Mouse (Mus musculus) bone marrow macrophage, adult 2 months (primary cell): ENCODE measurements around the gene Wdr82.

ENCODE experiments used
- CTCF ChIP-seq: IDR thresholded peaks from 2 replicates; pipeline ENCODE4 v1.5.1; 2012; ENCODE audit warnings: low read depth, mild to moderate bottlenecking, low read length, moderate library complexity
- POLR2A ChIP-seq: IDR thresholded peaks from 2 replicates; pipeline ENCODE4 v1.6.1; 2012; ENCODE audit warnings: mild to moderate bottlenecking, low read depth, low read length, borderline replicate concordance

GRCm38 (mm10) chr9:106175552-106176200, 4.9 kb downstream of the Wdr82 start:
- TF ChIP-seq CTCF (no peak), POLR2A (no peak)
